Mouse (Mus musculus): ENCODE measurements at regions not wholly inside any gene's neighbourhood (a gene's known extent, or its start where the extent isn't known, plus 50 kb on each side); places are given as distances from the start of the nearest gene placed in this dataset.
A peak's percentile ranks its signal among the peaks of the same experiment; 100 is the strongest.

DNA sequence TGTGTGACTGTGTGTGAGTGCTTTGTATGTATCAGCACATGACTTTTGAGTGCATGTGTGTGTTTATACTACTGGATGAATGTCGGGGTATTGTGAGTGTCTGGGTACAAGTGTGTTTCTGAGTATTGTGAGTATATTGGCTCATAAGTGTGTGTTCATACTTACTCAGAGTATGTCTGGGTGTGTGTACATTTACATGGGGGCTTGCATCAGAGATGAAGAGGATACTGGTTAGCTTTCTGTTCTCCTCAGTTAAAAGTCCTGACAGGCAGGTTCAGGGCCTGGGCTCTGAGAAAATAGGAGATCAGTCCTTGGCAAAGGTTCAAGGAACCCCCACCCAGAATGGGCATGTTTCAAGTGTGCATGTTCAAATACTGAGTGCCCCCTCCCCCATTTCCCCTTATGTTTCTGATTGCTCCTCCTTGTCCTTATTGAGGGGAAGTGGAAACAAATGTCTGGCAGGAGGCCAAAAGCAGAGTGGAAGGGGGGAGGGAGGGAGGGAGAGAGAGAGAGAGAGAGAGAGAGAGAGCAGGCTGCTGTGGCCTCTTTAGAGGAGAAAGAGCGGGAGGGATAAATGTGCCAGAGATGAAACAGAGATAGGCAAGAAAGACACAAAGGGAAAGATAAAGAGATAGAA, 61.9 kb downstream of the Calml3 start:
- Histone ChIP-seq H3K27ac (ENCODE audit: insufficient read depth, low read length) (peak overlapping the region; percentile 55), H3K4me3 (ENCODE audit: insufficient read depth, low read length) (no peak overlapping the region), H3K4me1 (ENCODE audit: control insufficient read depth, insufficient read depth, low read length) (peaks cover 25% of the 10 kb centered on the region)
- TF ChIP-seq CTCF (IDR thresholded peaks at IDR 0.05; ENCODE audit: borderline replicate concordance, insufficient read depth, low read length) (no peak), POLR2A (IDR thresholded peaks at IDR 0.05; ENCODE audit: low read depth, low read length) (no peak)

- no peak overlapping the region for H3K4me3 ChIP-seq (ENCODE audit: insufficient read depth, low read length)
- no peak for TF ChIP-seq CTCF (IDR thresholded peaks at IDR 0.05; ENCODE audit: borderline replicate concordance, insufficient read depth, low read length)
- no peak for TF ChIP-seq POLR2A (IDR thresholded peaks at IDR 0.05; ENCODE audit: low read depth, low read length)
- H3K4me1 ChIP-seq (ENCODE audit: control insufficient read depth, insufficient read depth, low read length), result no peaks in the 10 kb centered on the region
- H3K27ac ChIP-seq (ENCODE audit: insufficient read depth, low read length), result no peak overlapping the region
These were observed 73.5 kb downstream of the Calml3 start for GRCm38 (mm10) chr13:3730699-3731021.

GRCm38 (mm10) chr13:3729926-3730698, 74.0 kb downstream of the Calml3 start:
- no peak for TF ChIP-seq CTCF (IDR thresholded peaks at IDR 0.05; ENCODE audit: borderline replicate concordance, insufficient read depth, low read length)
- TF ChIP-seq POLR2A (IDR thresholded peaks at IDR 0.05; ENCODE audit: low read depth, low read length), result no peak
- Histone ChIP-seq H3K4me3 (ENCODE audit: insufficient read depth, low read length) (no peak overlapping the region), H3K27ac (ENCODE audit: insufficient read depth, low read length) (no peak overlapping the region), H3K4me1 (ENCODE audit: control insufficient read depth, insufficient read depth, low read length) (no peaks in the 10 kb centered on the region)

GRCm38 (mm10) chr13:3728888-3729287, 75.2 kb downstream of the Calml3 start:
- no peak overlapping the region for H3K27ac ChIP-seq (ENCODE audit: insufficient read depth, low read length)
- H3K4me1 ChIP-seq (ENCODE audit: control insufficient read depth, insufficient read depth, low read length), result no peaks in the 10 kb centered on the region
- TF ChIP-seq CTCF (IDR thresholded peaks at IDR 0.05; ENCODE audit: borderline replicate concordance, insufficient read depth, low read length) (no peak), POLR2A (IDR thresholded peaks at IDR 0.05; ENCODE audit: low read depth, low read length) (no peak)
- no peak overlapping the region for H3K4me3 ChIP-seq (ENCODE audit: insufficient read depth, low read length)

GRCm38 (mm10) chr13:3726331-3726781, 77.8 kb downstream of the Calml3 start:
- no peak for TF ChIP-seq CTCF (IDR thresholded peaks at IDR 0.05; ENCODE audit: borderline replicate concordance, insufficient read depth, low read length)
- no peak for TF ChIP-seq POLR2A (IDR thresholded peaks at IDR 0.05; ENCODE audit: low read depth, low read length)
- no peak overlapping the region for H3K27ac ChIP-seq (ENCODE audit: insufficient read depth, low read length)
- no peaks in the 10 kb centered on the region for H3K4me1 ChIP-seq (ENCODE audit: control insufficient read depth, insufficient read depth, low read length)
- H3K4me3 ChIP-seq (ENCODE audit: insufficient read depth, low read length), result no peak overlapping the region

DNA sequence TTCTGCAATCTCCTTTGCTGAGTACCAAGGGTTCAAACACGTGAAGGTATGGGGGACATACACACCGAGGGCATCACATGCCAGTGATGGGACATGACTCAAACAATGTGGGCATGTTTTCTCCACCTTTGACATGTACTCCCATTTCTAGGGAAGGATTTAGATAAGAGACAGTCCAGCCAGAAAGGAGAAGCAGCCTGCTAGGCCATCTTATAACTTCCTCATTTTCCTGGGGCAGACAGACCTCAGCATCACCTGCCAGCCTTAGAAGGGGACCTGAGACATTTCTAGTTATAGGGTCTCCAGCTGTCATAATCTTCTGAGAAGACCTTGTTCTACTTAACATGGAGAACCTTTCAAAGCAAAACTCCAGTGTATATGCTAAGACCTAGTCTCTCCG, 78.3 kb downstream of the Calml3 start:
- Histone ChIP-seq H3K4me3 (ENCODE audit: insufficient read depth, low read length) (no peak overlapping the region), H3K4me1 (ENCODE audit: control insufficient read depth, insufficient read depth, low read length) (no peaks in the 10 kb centered on the region), H3K27ac (ENCODE audit: insufficient read depth, low read length) (no peak overlapping the region)
- TF ChIP-seq CTCF (IDR thresholded peaks at IDR 0.05; ENCODE audit: borderline replicate concordance, insufficient read depth, low read length) (no peak), POLR2A (IDR thresholded peaks at IDR 0.05; ENCODE audit: low read depth, low read length) (no peak)

DNA sequence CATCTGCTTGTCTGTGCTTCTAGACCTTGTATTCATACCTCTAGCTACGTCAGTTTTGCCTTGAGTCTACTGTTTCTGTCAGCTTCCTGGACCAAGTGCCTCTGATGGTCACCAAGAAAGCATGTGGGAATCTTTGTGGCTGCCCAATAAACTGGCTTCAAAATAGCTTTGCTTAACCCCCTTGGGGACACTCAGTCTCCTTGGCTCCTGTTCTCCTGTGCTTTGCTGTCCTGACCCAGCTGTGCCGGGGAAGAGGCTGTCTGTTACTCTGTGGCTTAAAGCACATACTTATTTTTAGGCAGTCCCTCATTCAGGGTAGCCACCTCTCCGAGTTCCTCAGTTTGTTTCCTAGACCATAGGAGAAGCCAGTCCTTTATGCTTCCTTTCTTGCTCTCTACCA, 79.8 kb downstream of the Calml3 start:
- no peak overlapping the region for H3K4me3 ChIP-seq (ENCODE audit: insufficient read depth, low read length)
- H3K4me1 ChIP-seq (ENCODE audit: control insufficient read depth, insufficient read depth, low read length), result no peaks in the 10 kb centered on the region
- H3K27ac ChIP-seq (ENCODE audit: insufficient read depth, low read length), result no peak overlapping the region
- TF ChIP-seq POLR2A (IDR thresholded peaks at IDR 0.05; ENCODE audit: low read depth, low read length), result no peak
- TF ChIP-seq CTCF (IDR thresholded peaks at IDR 0.05; ENCODE audit: borderline replicate concordance, insufficient read depth, low read length), result no peak

- H3K4me1 ChIP-seq (ENCODE audit: control insufficient read depth, insufficient read depth, low read length), result no peaks in the 10 kb centered on the region
- H3K27ac ChIP-seq (ENCODE audit: insufficient read depth, low read length), result no peak overlapping the region
- no peak overlapping the region for H3K4me3 ChIP-seq (ENCODE audit: insufficient read depth, low read length)
These were observed 80.5 kb downstream of the Calml3 start for GRCm38 (mm10) chr13:3723458-3724143.

GRCm38 (mm10) chr13:3715019-3715418, 81.2 kb downstream of the Asb13 start:
- Histone ChIP-seq H3K4me3 (ENCODE audit: insufficient read depth, low read length) (no peak overlapping the region), H3K4me1 (ENCODE audit: control insufficient read depth, insufficient read depth, low read length) (no peaks in the 10 kb centered on the region), H3K27ac (ENCODE audit: insufficient read depth, low read length) (no peak overlapping the region)
- no peak for TF ChIP-seq CTCF (IDR thresholded peaks at IDR 0.05; ENCODE audit: borderline replicate concordance, insufficient read depth, low read length)
- TF ChIP-seq POLR2A (IDR thresholded peaks at IDR 0.05; ENCODE audit: low read depth, low read length), result no peak

More at GRCm38 (mm10) chr13:3723458-3724143, 80.5 kb downstream of the Calml3 start:
- no peak for TF ChIP-seq POLR2A (IDR thresholded peaks at IDR 0.05; ENCODE audit: low read depth, low read length)
